Mouse (Mus musculus): ENCODE measurements around the gene Mcm6. TPM values are rescaled to one million over a fixed set of nuclear protein-coding genes. Genes with fewer than 3 reads are reported as not detected.

The Mcm6 gene
- total RNA-seq, 2 experiments from 2014 or later: 378 to 431 TPM

Other genes with a start within 250 kb of the Mcm6 start
- 52.0 and 60.8 TPM in 2 replicates for gene Ubxn4, start 115.7 kb downstream of the Mcm6 start, total RNA-seq (2014; fragmentation: Nextera tagmentation)
- 80.2 and 110 TPM in 2 replicates for gene Ubxn4, start 115.7 kb downstream of the Mcm6 start, total RNA-seq (2017)
- gene Lct, start 31.3 kb downstream of the Mcm6 start, total RNA-seq (2014; fragmentation: Nextera tagmentation): 0.13 and 0.19 TPM in 2 replicates
- gene Lct, start 31.3 kb downstream of the Mcm6 start, total RNA-seq (2017): 0.15 and 0.22 TPM in 2 replicates
- gene Dars, start 57.7 kb upstream of the Mcm6 start, total RNA-seq (2014; fragmentation: Nextera tagmentation): 170 and 189 TPM in 2 replicates
- gene Dars, start 57.7 kb upstream of the Mcm6 start, total RNA-seq (2017): 304 and 334 TPM in 2 replicates
- 151 and 195 TPM in 2 replicates for gene Cxcr4, start 232.6 kb upstream of the Mcm6 start, total RNA-seq (2014; fragmentation: Nextera tagmentation)
- gene Cxcr4, start 232.6 kb upstream of the Mcm6 start, total RNA-seq (2017): 178 and 196 TPM in 2 replicates

Data from granulocyte monocyte progenitor cell, adult 5-6 weeks (primary cell).